Mouse (Mus musculus) megakaryocyte, embryonic 14.5 days (primary cell): ENCODE data around the gene Tmem182.

Experiments
- FLI1 ChIP-seq: IDR thresholded peaks from 2 replicates; pipeline ENCODE4 v1.6.1; 2012; ENCODE audit warnings: low read length, inconsistent platforms, mixed read lengths
- GATA1 ChIP-seq: IDR thresholded peaks from 3 replicates; pipeline ENCODE4 v1.6.1; 2012; ENCODE audit warnings: mixed read lengths, low read length, inconsistent platforms, borderline replicate concordance

GRCm38 (mm10) chr1:40795508-40795907, 9.9 kb upstream of the Tmem182 start:
- TF ChIP-seq GATA1, result no peak
- TF ChIP-seq FLI1, result no peak
